Mouse (Mus musculus): ENCODE measurements around the gene Vmn1r221.
"Not testable (repeated sequence)": the region's sequence is repeated elsewhere in the genome, so short reads cannot be mapped to it uniquely, and the experiment has no call there.

The Vmn1r221 gene

DNA sequence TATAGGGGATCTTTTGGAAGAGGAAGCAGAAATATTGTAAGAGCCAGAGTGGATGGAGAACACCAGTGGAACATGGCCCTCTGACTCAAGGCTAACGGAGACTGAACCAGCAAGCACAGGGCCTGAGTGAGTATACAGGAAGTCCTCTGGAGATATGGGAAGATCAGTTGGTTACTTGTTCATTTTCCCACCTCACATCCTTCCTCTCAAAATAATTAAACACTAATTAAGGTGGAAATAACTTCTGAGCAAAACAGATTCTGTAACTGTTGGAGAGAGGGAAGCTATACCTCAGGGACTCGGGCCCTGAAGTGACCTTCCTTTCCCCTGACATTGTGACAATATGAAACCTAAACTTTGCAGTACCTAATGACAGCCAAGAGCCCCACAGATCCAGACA is at the start of gene Vmn1r221:
Vmn1r221 (plus strand) TSS at position 301 of the 400 bp plus-strand sequence.
- DNase-seq (ENCODE audit: low read depth), result not testable (repeated sequence)

DNA sequence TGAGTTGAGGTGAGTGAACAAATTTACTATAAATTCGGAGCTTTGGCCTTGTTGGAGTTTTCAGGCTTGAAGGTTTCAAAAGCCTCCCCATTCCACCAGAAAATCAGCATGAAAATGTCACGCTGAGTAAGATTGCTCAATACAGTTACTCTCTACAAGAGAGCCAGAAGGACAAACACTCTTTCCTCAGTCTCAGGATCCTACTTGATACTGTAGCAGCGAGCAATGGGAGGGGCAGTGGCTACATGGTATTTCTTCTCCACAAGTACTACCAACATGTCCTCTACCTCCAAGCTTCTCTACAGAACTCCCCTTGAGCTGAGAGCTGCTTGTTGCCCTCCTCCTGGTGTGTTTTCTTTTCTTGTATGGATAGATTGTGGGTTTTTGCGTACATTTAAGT is 47.5 kb upstream of the Vmn1r221 start:
- DNase-seq (ENCODE audit: low read depth), result not testable (repeated sequence)

DNA sequence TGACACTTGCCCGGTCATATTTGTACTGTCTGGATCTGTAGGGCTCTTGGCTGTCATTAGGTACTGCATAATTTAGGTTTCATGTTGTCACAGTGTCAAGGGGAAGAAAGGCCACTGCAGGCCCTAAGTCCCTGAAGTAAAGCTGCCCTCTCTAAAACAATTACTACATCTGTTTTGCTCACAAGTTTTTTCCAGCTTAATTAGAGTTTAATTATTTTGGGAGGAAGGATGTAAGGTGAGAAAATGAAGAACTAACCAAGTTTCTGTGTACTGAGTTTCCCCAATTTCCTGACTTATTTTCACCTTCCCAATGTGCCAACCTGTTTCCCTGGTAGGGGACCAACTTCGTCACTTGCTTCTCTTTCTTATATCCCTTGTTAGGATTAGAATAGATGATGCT is 26.1 kb upstream of the Vmn1r221 start, which contains the start of gene Vmn1r220:
Vmn1r220 (minus strand) TSS at position 101 of the 400 bp plus-strand sequence.
- DNase-seq (ENCODE audit: low read depth), result no peak

DNA sequence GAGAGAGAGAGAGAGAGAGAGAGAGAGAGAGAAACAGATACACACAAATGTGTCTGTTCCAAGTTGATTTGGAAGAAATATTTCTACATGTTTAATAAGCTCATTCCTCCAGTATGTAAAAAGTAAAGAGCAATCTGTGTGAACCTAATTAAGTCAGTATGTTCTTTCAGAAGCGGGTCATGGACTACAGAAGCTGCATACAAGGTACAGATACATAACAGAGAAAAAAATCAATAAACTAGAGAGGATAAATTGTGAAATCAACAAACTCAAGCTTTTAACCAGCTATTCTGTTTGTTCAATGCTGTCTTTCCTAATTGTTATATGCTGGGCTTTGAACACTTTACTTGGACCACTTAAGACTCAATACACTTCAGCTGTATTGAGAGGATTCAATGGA is 10.0 kb upstream of the Vmn1r221 start:
- DNase-seq (ENCODE audit: low read depth), result not testable (repeated sequence)

DNA sequence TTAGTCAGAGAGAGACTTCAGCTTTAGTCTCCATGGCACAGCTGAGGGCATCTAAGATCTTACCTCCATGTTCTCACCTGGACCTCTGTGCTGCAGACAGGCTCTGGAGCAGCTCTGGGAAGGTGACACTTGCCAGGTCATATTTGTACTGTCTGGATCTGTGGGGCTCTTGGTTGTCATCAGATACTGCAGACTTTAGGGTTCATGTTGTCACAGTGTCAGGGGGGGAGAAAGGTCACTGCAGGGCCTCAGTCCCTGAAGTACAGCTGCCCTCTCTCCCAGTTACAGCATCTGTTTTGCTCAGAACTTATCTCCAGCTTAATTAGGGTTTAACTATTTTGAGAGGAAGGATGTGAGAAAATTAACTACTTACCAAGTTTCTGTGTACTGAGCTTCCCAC is 21.9 kb downstream of the Vmn1r221 start, which contains the start of gene Vmn1r222:
Vmn1r222 (minus strand) TSS at position 101 of the 400 bp plus-strand sequence.
- not testable (repeated sequence) for DNase-seq (ENCODE audit: low read depth)

DNA sequence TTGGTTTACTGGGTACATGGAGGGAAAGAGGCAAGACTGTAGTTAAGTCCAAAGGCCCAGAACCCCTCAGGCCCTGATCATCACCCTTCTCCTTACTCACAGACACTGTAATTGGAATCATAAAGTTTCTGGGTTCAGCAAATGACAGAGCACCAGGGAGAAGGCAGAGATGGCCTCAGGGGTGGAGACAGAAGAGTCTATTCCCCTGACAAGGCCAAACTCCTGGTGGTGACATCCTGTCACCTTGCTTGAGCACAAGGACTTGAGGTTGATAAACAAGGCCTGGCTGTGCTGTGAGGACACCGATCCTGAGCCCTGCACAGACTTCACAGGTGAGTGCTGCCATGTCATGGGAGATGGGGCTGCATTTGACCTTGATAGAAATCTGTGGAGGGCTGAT is 32.9 kb downstream of the Vmn1r221 start, which contains the start of gene Vmn1r223:
Vmn1r223 (plus strand) TSS at position 301 of the 400 bp plus-strand sequence.
- DNase-seq (ENCODE audit: low read depth), result not testable (repeated sequence)

DNA sequence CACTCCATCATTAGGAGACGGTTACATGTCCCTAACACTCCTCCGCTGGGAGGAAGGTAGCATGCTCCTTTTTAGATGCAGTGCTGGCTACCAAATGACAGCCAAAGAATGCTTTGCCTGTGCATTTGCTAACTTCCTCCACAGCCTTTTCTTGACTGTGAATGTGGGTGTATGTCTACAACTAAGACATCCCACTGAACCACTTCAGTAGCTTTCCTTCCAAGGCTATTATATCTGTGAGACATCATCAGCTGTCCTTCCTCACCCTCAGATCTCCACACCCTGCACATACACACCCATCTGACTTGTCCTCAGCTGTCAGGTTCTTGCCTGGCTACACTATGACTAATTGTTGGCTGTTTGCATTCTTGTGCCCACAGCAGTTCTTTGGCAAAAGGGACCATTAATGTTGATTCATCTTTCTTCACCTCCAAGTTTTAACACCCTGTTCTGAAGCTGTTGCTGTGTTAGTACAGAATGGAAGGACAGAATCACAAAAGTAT is 44.7 kb downstream of the Vmn1r221 start:
- DNase-seq (ENCODE audit: low read depth), result no peak

DNA sequence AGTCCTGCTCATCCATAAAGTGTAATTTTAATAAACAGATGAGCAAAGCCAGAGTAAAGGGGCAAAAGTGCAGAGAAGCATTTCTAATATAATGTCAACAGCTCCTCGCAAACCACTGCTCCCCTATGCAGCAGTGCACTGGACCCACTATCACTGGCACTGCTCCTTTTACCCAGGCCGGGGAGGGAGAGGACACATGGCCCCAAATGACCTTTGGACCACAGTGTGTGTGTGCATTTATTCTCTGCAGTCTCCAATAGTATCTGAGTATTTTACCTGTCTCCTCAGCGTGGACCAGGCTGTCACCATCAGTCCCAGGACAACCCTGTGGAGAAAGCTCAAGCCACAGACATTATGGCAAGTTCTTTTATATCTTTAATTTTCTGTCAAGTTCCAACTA is 54.7 kb downstream of the Vmn1r221 start:
- DNase-seq (ENCODE audit: low read depth), result not testable (repeated sequence)

DNA sequence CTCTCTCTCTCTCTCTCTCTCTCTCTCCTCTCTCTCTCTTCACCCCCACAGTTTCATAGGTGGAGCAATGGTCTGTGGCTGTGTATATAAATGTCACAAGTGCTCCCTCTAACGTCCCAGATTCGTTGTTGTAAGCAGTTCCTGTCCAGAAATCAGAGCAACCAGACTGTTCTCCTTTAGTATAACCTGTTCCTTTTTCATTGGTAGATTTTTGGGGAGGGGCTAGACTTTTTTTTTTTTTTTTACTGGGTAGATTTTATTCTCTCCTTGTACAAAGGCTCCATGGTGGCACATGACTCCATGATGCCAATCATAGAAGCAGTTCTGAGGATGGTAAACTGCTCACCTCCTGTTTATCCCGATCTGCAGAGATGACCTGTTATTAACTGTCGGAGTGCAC is 55.2 kb downstream of the Vmn1r221 start:
- not testable (repeated sequence) for DNase-seq (ENCODE audit: low read depth)

DNA sequence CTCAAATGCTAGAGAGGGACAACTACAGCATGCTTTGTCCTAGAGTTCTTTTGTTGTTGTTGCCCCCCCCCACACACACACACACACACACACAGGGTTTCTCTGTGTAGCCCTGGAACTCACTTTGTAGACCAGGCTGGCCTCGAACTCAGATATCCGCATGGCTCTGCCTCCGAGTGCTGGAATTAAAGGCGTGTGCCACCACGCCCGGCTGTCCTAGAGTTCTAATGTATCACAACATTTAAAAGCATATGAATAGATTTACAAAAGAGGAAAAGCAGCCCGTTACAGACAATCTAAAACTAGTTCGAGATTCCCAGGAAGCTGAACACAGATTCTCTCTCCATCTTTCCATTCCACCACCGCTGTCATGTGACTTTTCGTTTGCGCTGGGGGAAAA is 55.8 kb downstream of the Vmn1r221 start:
- no peak for DNase-seq (ENCODE audit: low read depth)

DNA sequence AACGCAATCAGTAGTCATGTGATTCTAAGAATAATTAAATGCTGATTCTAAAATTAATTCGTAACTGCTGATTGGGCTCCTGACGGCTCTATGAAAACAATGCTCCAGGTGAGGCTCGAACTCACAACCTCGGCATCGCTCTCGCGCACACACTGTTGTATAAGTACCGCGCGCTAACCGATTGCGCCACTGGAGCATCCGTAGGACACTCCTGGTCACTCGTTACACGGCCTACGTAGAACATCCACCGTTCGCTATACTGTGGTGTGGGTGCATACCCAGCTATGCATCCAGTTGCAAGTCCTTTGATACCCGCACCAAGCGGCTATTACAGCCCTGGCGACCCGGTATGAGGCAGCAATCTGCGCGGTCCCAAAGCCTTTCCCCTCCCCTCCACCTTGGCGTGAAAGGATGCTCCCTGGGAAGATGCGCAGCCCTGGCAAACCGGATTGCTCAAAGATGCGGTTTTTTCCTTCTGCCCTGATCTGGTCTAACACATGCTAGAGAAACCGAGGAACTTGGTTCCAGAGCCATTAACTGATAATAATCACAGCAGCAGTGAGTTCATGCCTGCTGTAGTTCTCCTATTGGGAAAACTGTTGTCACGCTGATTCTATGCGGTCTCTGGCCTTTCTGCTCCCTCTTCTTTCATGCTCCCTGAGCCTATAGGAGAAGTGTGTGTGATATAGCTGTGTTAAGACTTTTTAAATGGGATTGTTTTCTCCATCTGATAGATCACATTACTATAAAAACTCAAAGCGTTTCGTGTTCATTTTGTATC is 56.6 kb downstream of the Vmn1r221 start:
- no peak for DNase-seq (ENCODE audit: low read depth)
